20 mouse cellular contexts compared by ENCODE assay signal in the genomic region with DNA sequence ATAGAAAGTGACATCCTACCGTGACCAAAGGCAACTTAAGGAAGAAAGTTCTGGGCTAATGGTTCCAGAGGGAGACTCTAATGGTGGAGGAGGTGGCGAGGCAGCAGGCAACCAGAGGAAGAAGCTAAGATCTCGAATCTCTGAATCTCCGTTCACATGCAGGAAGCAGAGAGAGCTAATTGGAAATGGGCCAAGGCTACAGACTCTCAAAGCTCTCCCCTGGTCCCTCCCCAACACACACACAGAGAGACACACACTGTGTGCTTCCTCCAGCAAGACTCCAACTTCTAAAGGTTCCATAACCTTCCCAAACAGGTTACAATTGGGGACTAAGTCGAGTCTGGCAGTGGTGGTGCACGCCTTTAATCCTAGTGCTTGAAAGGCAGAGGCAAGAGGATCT.
"Had no signal": no experiment of that assay in that cellular context is flagged by ENCODE, and none has a peak within 500 bp of the region (broad histone marks: within the 10 kb centered on the region; RNA-seq: fewer than 3 reads in every experiment).

No protein-coding gene starts in this region.

- H3K36me3 ChIP-seq: limb, embryonic 12.5 days; limb, embryonic 15.5 days; midbrain, embryonic 10.5 days; midbrain, embryonic 13.5 days had no signal

- H3K9me3 ChIP-seq: limb, embryonic 12.5 days; limb, embryonic 15.5 days; midbrain, embryonic 10.5 days; midbrain, embryonic 13.5 days had no signal

- DNase-seq: kidney, postnatal 25 days; layer of hippocampus, adult 9-11 months; left cerebral cortex, postnatal 4 days; lung, adult 18-20 months; right cerebral cortex, adult 18-20 months; right cerebral cortex, postnatal 14 days; right cerebral cortex, postnatal 4 days; thymus, adult 18-20 months; thymus, postnatal 36 days had no signal

- H3K4me2 ChIP-seq: limb, embryonic 12.5 days; limb, embryonic 15.5 days; liver, embryonic 11.5 days; midbrain, embryonic 13.5 days had no signal

- H3K4me3 ChIP-seq: layer of hippocampus, adult 2 months; limb, embryonic 12.5 days; limb, embryonic 15.5 days; megakaryocyte, embryonic 14.5 days; midbrain, embryonic 10.5 days; midbrain, embryonic 13.5 days; myocyte had no signal

- H3K27me3 ChIP-seq: limb, embryonic 12.5 days; limb, embryonic 15.5 days; midbrain, embryonic 13.5 days had no signal

- H3K27ac ChIP-seq: kidney, postnatal 0 days; layer of hippocampus, adult 2 months; limb, embryonic 12.5 days; limb, embryonic 15.5 days; liver, embryonic 14.5 days; midbrain, embryonic 10.5 days; midbrain, embryonic 13.5 days had no signal

- ATAC-seq: midbrain, embryonic 13.5 days; midbrain, embryonic 16.5 days had no signal

- H3K4me1 ChIP-seq: midbrain, embryonic 10.5 days; midbrain, embryonic 13.5 days had no signal

- H3K9ac ChIP-seq: limb, embryonic 12.5 days; limb, embryonic 15.5 days; liver, embryonic 14.5 days; midbrain, embryonic 13.5 days had no signal
